Mouse (Mus musculus): ENCODE measurements around the gene Stard5. TPM values are rescaled to one million over a fixed set of nuclear protein-coding genes. Genes with fewer than 3 reads are reported as not detected.

The Stard5 gene
- polyA plus RNA-seq (2014; fragmentation: Nextera tagmentation; extraction: Ambion mirVana), result 21.5 and 23.5 TPM in 2 replicates

GRCm38 (mm10) chr7:83631828-83632681 is at the start of gene Stard5:
TSS of gene Stard5 (plus strand) at chr7:83631959.
- H3K4me3 ChIP-seq (ENCODE audit: low read depth, low read length), result peak within 1 kb of the TSS; percentile 45
- no peaks in the 10 kb centered on the region for H3K9me3 ChIP-seq (ENCODE audit: control insufficient read depth, low read depth, low read length)
- H3K9ac ChIP-seq (replicated peaks; ENCODE audit: low read depth, low read length), result peak within 1 kb of the TSS; percentile 41
- H3K36me3 ChIP-seq (ENCODE audit: control insufficient read depth, insufficient read depth, low read length), result peaks cover 8% of the 10 kb centered on the region; the same call in 1 of the 2 replicates
- peaks cover 22% of the 10 kb centered on the region for H3K4me1 ChIP-seq (ENCODE audit: control insufficient read depth, insufficient read depth, low read length)
- peak within 1 kb of the TSS; percentile 54 for H3K4me2 ChIP-seq (replicated peaks; ENCODE audit: low read depth, low read length)
- no peaks in the 10 kb centered on the region for H3K27me3 ChIP-seq (ENCODE audit: control insufficient read depth, insufficient read depth, low read length)
- WGBS, result under 1% methylated on average over 35 of the region's 35 CpGs
- H3K27ac ChIP-seq (ENCODE audit: low read length), result peak within 1 kb of the TSS; percentile 11; the same call in 1 of the 2 replicates
- peak; percentile 96 for ATAC-seq (ENCODE audit: insufficient number of reproducible peaks, insufficient read depth, low FRiP score, low read depth)

GRCm38 (mm10) chr7:83584639-83585471 is 46.9 kb upstream of the Stard5 start, which contains the start of gene Tmc3:
TSS of gene Tmc3 (plus strand) at chr7:83584927.
- no peak within 1 kb of the TSS for H3K4me2 ChIP-seq (replicated peaks; ENCODE audit: low read depth, low read length)
- no peaks in the 10 kb centered on the region for H3K4me1 ChIP-seq (ENCODE audit: control insufficient read depth, insufficient read depth, low read length)
- ATAC-seq (ENCODE audit: insufficient number of reproducible peaks, insufficient read depth, low FRiP score, low read depth), result peak; percentile 28; the same call in 1 of the 2 replicates
- 40% methylated on average over 11 of the region's 11 CpGs for whole genome bisulfite sequencing
- H3K27ac ChIP-seq (ENCODE audit: low read length), result no peak within 1 kb of the TSS
- H3K9me3 ChIP-seq (ENCODE audit: control insufficient read depth, low read depth, low read length), result no peaks in the 10 kb centered on the region
- H3K4me3 ChIP-seq (ENCODE audit: low read depth, low read length), result no peak within 1 kb of the TSS
- no peak within 1 kb of the TSS for H3K9ac ChIP-seq (replicated peaks; ENCODE audit: low read depth, low read length)
- H3K27me3 ChIP-seq (ENCODE audit: control insufficient read depth, insufficient read depth, low read length), result no peaks in the 10 kb centered on the region
- H3K36me3 ChIP-seq (ENCODE audit: control insufficient read depth, insufficient read depth, low read length), result no peaks in the 10 kb centered on the region

- H3K9ac ChIP-seq (replicated peaks; ENCODE audit: low read depth, low read length), result no peak overlapping the region
- 80% methylated on average over 3 of the region's 3 CpGs for WGBS
- no peaks in the 10 kb centered on the region for H3K36me3 ChIP-seq (ENCODE audit: control insufficient read depth, insufficient read depth, low read length)
- no peak overlapping the region for H3K4me2 ChIP-seq (replicated peaks; ENCODE audit: low read depth, low read length)
- no peak for ATAC-seq (ENCODE audit: insufficient number of reproducible peaks, insufficient read depth, low FRiP score, low read depth)
- H3K27me3 ChIP-seq (ENCODE audit: control insufficient read depth, insufficient read depth, low read length), result no peaks in the 10 kb centered on the region
- no peaks in the 10 kb centered on the region for H3K4me1 ChIP-seq (ENCODE audit: control insufficient read depth, insufficient read depth, low read length)
- no peak overlapping the region for H3K4me3 ChIP-seq (ENCODE audit: low read depth, low read length)
- H3K9me3 ChIP-seq (ENCODE audit: control insufficient read depth, low read depth, low read length), result no peaks in the 10 kb centered on the region
- no peak overlapping the region for H3K27ac ChIP-seq (ENCODE audit: low read length)
Measured at GRCm38 (mm10) chr7:83594056-83594455, 37.7 kb upstream of the Stard5 start.

- Histone ChIP-seq H3K27ac (ENCODE audit: low read length) (no peak overlapping the region), H3K4me3 (ENCODE audit: low read depth, low read length) (no peak overlapping the region), H3K27me3 (ENCODE audit: control insufficient read depth, insufficient read depth, low read length) (no peaks in the 10 kb centered on the region), H3K9ac (replicated peaks; ENCODE audit: low read depth, low read length) (no peak overlapping the region), H3K9me3 (ENCODE audit: control insufficient read depth, low read depth, low read length) (no peaks in the 10 kb centered on the region), H3K4me1 (ENCODE audit: control insufficient read depth, insufficient read depth, low read length) (no peaks in the 10 kb centered on the region), H3K36me3 (ENCODE audit: control insufficient read depth, insufficient read depth, low read length) (no peaks in the 10 kb centered on the region), H3K4me2 (replicated peaks; ENCODE audit: low read depth, low read length) (no peak overlapping the region)
- ATAC-seq (ENCODE audit: insufficient number of reproducible peaks, insufficient read depth, low FRiP score, low read depth), result no peak
- WGBS, result 94% methylated on average over 3 of the region's 3 CpGs
Measured at GRCm38 (mm10) chr7:83597063-83597462, 34.7 kb upstream of the Stard5 start.

- peak; percentile 91 for ATAC-seq (ENCODE audit: insufficient number of reproducible peaks, insufficient read depth, low FRiP score, low read depth)
- no peak overlapping the region for H3K4me2 ChIP-seq (replicated peaks; ENCODE audit: low read depth, low read length)
- 75% methylated on average over 13 of the region's 13 CpGs for WGBS
Measured at GRCm38 (mm10) chr7:83598997-83599912, 32.5 kb upstream of the Stard5 start.

GRCm38 (mm10) chr7:83599913-83600286 is 31.9 kb upstream of the Stard5 start:
- no peaks in the 10 kb centered on the region for H3K4me1 ChIP-seq (ENCODE audit: control insufficient read depth, insufficient read depth, low read length)
- no peak overlapping the region for H3K9ac ChIP-seq (replicated peaks; ENCODE audit: low read depth, low read length)
- H3K4me2 ChIP-seq (replicated peaks; ENCODE audit: low read depth, low read length), result no peak overlapping the region
- no peak overlapping the region for H3K27ac ChIP-seq (ENCODE audit: low read length)
- ATAC-seq (ENCODE audit: insufficient number of reproducible peaks, insufficient read depth, low FRiP score, low read depth), result no peak
- H3K4me3 ChIP-seq (ENCODE audit: low read depth, low read length), result no peak overlapping the region
- H3K9me3 ChIP-seq (ENCODE audit: control insufficient read depth, low read depth, low read length), result no peaks in the 10 kb centered on the region
- 62% methylated on average over 8 of the region's 8 CpGs for WGBS
- no peaks in the 10 kb centered on the region for H3K27me3 ChIP-seq (ENCODE audit: control insufficient read depth, insufficient read depth, low read length)
- H3K36me3 ChIP-seq (ENCODE audit: control insufficient read depth, insufficient read depth, low read length), result no peaks in the 10 kb centered on the region

More at GRCm38 (mm10) chr7:83598997-83599912, 32.5 kb upstream of the Stard5 start:
- Histone ChIP-seq H3K9me3 (ENCODE audit: control insufficient read depth, low read depth, low read length) (no peaks in the 10 kb centered on the region), H3K27ac (ENCODE audit: low read length) (no peak overlapping the region), H3K4me1 (ENCODE audit: control insufficient read depth, insufficient read depth, low read length) (no peaks in the 10 kb centered on the region), H3K4me3 (ENCODE audit: low read depth, low read length) (no peak overlapping the region), H3K36me3 (ENCODE audit: control insufficient read depth, insufficient read depth, low read length) (no peaks in the 10 kb centered on the region), H3K9ac (replicated peaks; ENCODE audit: low read depth, low read length) (no peak overlapping the region), H3K27me3 (ENCODE audit: control insufficient read depth, insufficient read depth, low read length) (no peaks in the 10 kb centered on the region)

- ATAC-seq (ENCODE audit: insufficient number of reproducible peaks, insufficient read depth, low FRiP score, low read depth), result no peak
Measured at GRCm38 (mm10) chr7:83604180-83604944, 27.4 kb upstream of the Stard5 start.

More at GRCm38 (mm10) chr7:83604180-83604944, 27.4 kb upstream of the Stard5 start:
- H3K9ac ChIP-seq (replicated peaks; ENCODE audit: low read depth, low read length), result no peak overlapping the region
- H3K27ac ChIP-seq (ENCODE audit: low read length), result no peak overlapping the region
- 85% methylated on average over 7 of the region's 7 CpGs for WGBS
- no peak overlapping the region for H3K4me3 ChIP-seq (ENCODE audit: low read depth, low read length)
- H3K36me3 ChIP-seq (ENCODE audit: control insufficient read depth, insufficient read depth, low read length), result no peaks in the 10 kb centered on the region
- no peaks in the 10 kb centered on the region for H3K27me3 ChIP-seq (ENCODE audit: control insufficient read depth, insufficient read depth, low read length)
- no peaks in the 10 kb centered on the region for H3K4me1 ChIP-seq (ENCODE audit: control insufficient read depth, insufficient read depth, low read length)
- H3K4me2 ChIP-seq (replicated peaks; ENCODE audit: low read depth, low read length), result no peak overlapping the region
- no peaks in the 10 kb centered on the region for H3K9me3 ChIP-seq (ENCODE audit: control insufficient read depth, low read depth, low read length)

Data from stomach, embryonic 14.5 days (tissue).